Mouse (Mus musculus) stomach, postnatal 0 days (tissue): ENCODE data around the gene Cth.

Source experiments
- CTCF ChIP-seq: IDR thresholded peaks from 2 replicates; pipeline ENCODE4 v1.5.1; 2016; ENCODE audit warnings: antibody characterized with exemption, low read depth, mild to moderate bottlenecking, moderate library complexity
- EP300 ChIP-seq: optimal IDR thresholded peaks from 2 replicates; pipeline ENCODE3; 2016; ENCODE audit warnings: antibody characterized with exemption

DNA sequence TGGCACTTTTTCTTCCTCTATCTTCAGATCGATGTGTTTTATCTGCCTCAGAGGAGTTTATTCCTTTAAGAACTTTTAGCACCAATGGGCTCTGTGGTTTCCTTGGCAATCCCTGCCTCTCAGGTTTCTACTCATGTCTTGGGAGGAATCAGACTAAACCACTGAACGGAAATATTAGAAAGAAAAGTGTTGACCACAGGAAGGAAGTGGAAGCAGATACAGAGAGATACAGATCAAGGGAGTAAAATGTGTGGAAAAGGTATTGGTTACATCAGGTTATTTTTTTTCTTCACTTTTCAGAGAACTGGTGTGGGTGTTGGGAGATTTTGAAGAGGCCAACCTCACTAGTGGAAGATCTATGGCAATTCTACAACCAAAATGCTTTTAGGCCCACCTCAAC, 13.7 kb upstream of the Cth start:
- TF ChIP-seq CTCF (no peak), EP300 (no peak)
